Mouse (Mus musculus): ENCODE results near the gene Myocos. TPM values are rescaled to one million over a fixed set of nuclear protein-coding genes. Genes with fewer than 3 reads are reported as not detected.

Gene Myocos
- total RNA-seq, 1 experiment from 2014 or later = not detected

DNA sequence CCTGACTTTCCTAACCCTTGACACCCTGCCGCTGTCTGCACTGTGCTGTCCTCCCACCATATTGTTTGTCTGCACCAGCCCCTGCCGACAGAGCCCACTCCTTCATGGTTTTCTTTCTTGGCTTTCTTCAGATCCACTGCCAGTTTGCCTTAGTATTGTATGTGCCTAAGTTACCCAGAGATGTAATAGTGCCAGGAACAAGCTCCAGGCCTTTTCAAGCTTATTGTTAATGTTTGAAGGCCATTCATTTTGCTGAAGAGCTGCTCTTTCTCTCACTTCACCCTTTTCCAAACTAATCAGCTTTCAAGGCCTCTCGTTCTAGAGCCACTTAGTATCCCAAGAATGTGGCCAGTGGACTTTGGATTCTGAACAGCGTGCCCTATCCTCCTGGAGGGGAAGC lies 46.8 kb downstream of the Myocos start:
- DNase-seq = no peak

DNA sequence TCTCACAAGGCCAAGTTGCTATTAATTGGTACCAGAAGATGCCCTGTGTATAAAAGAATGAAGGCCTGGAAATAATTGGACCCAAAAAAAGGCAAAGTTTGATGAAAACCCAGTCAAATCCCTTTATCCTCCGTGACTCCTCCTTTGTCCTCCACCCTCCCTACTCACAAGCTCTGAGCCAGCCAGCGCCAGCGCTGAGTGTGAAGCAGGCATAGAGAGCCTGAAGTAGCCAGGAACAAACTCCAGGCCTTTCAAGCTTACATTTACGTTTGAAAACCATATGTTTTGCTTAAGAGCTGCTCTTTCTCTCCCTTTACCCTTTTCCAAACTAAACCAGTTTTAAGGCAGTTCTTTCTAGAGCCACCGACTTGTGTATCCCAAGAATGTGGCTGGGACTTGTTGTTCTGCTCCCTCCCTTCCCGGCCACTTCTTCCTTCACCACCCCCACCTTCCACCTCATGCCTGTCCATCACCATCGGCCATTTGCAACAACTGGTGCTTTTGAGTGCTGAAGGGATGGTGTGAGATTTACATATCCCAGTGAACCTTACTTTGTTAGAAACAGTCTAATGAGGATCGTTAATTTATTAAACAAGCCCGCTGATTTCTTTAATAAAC lies 48.3 kb downstream of the Myocos start:
- peak; percentile 8 for DNase-seq

DNA sequence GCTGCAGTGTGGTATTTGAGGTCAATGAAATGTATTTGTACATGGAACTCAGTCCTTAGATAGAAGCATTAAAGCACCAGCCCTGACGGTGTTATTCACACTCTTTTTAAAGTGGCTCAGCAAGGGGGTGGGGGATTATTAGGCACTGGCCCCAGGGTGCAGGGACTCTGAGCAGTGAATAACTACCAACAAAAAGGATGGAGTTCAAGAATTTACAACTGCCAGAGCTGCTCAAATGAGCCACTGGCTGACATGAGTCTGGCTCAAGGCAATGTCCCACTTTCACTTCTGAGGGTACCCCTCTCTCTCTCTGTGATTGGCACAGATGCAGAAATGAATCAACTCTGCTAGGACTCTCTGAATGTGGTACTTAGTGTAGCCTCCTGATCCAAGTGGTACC lies 49.9 kb downstream of the Myocos start:
- DNase-seq = no peak

DNA sequence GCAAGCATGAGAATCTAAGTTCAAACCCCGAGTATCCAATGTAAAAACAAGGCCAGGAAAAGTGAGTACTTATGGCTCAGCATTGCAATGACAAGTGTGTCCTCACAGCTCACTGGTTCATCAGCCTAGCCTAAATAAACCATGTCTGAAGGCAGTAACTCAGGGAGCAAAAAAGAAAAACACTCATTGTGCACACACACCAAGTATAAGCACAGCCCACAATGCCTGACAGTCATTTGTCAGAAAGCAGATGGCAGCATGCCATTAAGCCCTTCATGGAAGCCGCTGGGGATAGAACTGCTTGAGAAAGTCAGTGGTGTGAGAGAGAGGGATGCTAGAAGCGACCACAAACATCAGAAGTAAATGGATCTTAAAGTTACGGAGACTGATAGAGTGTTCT lies 56.7 kb downstream of the Myocos start:
- no peak for DNase-seq

DNA sequence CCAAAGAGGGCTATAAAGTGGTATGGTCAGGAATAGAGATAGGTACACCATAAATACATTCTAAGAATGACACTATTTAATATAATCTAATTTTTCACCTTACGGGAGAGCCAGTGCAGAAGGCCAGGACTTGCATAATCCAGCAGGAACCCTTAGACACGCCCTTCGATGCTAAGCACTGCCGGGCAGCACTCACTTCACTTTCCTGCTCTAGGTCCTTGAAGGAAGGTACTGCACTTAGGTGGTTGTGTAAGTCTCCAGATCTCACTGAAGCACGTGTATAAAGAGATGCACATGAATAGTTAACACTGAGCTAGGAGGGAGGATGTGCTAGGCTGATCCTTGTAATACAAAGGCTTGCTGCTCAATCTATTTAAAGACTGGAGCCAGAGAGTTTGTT lies 58.4 kb downstream of the Myocos start:
- no peak for DNase-seq

DNA sequence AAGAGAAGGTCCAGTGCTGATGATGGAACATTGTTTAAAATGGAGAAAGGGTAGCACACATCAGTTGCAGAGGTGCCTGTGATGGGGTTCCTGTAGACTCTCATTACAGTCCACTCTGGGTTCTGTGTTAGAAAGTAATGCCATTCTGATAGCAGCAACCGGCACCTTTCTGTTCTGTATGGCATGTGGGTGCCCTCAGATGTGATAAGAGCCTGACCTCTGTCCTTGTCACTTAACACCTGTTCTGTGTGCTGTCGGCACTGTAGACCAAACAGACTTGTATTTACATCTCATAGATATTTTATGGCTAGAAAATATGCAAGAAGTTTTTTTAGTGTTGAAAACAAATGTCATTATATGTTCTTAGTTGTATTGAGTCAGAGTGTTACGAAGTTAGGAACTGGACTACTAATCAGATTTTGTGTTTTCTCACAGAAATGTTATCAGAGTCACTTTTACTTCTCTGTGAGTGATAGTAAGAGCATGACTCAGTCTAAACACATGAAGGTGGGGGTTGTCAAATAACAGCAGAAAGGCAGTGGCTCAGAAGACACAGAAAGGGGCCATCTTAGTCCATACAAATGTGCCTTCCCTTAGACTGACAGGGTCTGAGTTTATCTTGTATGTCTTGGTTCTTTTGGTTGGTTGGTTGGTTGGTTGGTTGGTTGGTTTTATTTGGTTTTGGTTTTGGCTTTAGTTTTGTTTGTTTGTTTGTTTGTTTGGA lies 60.5 kb downstream of the Myocos start:
- DNase-seq = no peak

Small RNAs within 50 kb of the gene (microRNA-seq; reads per million reads assigned to microRNA genes)
- 0 to 0.36 reads per million in 2 experiments for gene Gm27616

Other genes with a start within 250 kb of the Myocos start
- gene Dnm3, start 180.2 kb downstream of the Myocos start, total RNA-seq (2021) = 13.4 and 14.4 TPM in 2 replicates
- gene Mettl13, start 109.7 kb downstream of the Myocos start, total RNA-seq (2021) = 15.8 and 18.8 TPM in 2 replicates
- 38.0 and 38.6 TPM in 2 replicates for gene Vamp4, start 87.7 kb downstream of the Myocos start, total RNA-seq (2021)
- 1.2 and 1.9 TPM in 2 replicates for gene Myoc, start 19.1 kb downstream of the Myocos start, total RNA-seq (2021)
- 139 and 183 TPM in 2 replicates for gene Prrc2c, start 82.3 kb upstream of the Myocos start, total RNA-seq (2021)
- gene Fmo4, start 155.8 kb upstream of the Myocos start, total RNA-seq (2021) = 0.70 and 0.71 TPM in 2 replicates
- 245 and 265 TPM in 2 replicates for gene Fmo1, start 208.4 kb upstream of the Myocos start, total RNA-seq (2021)
- 20.9 and 31.5 TPM in 2 replicates for gene Fmo2, start 240.5 kb upstream of the Myocos start, total RNA-seq (2021)

All from adrenal gland, postnatal 25 days (tissue).